Mouse (Mus musculus): ENCODE measurements at regions not wholly inside any gene's neighbourhood (a gene's known extent, or its start where the extent isn't known, plus 50 kb on each side); places are given as distances from the start of the nearest gene placed in this dataset.
A peak's percentile ranks its signal among the peaks of the same experiment; 100 is the strongest.
"Not testable (repeated sequence)": the region's sequence is repeated elsewhere in the genome, so short reads cannot be mapped to it uniquely, and the experiment has no call there.

DNA sequence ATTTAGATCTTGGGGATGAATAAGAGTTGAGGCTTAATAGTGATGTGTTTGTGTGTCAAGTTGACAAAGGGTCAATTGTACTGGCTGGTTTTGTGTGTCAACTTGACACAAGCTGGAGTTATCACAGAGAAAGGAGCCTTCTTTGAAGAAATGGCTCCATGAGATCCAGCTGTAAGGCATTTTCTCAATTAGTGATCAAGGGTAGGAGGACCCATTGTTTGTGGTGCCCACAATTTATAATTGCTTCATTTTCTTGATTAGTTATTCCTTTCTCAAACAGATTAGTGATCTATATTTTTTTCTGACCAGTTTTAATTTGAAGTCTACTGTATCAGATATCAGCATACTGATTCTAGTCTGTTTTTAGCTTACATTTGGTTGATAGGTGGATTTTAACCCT is 313.5 kb upstream of the Nectin3 start:
- ATAC-seq (ENCODE audit: low TSS enrichment) = not testable (repeated sequence)

DNA sequence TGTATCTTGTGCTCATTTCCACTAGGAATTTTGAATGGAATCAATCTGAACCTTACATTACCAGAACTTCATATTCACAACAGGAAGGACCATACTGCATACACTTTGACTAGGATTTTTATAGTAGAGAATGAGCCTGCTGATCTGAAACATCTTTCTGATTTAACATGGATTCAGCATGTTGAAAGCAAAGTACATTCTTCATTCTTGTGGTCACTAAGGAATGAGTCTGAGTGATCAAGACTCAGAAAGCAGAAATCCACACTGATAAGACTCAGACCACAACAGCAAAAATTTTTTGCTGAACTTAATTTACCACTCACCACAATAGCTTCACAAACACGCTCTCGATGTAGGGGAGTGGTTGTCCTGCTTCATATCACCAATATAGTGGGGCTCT is 309.2 kb upstream of the Nectin3 start:
- ATAC-seq (ENCODE audit: low TSS enrichment) = no peak

DNA sequence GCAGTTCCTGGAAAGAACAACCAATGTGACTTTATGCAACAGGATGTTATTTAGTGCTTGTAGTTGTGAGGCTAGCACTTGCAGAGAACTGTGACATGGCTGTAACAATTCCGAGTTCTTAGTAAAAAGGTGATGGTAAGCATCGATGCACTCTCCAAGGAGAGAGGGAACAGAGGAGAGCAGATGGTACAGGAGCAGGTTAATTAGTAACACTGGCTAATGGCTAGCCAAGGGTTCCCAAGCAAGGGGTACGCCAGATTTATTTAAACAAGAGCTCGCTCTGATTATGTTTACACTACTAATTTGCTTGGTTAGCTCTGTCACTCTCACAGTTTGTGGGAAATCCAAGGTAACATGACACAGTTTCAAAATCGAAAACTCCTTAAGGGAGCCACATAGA is 278.0 kb upstream of the Nectin3 start:
- no peak for ATAC-seq (ENCODE audit: low TSS enrichment)

DNA sequence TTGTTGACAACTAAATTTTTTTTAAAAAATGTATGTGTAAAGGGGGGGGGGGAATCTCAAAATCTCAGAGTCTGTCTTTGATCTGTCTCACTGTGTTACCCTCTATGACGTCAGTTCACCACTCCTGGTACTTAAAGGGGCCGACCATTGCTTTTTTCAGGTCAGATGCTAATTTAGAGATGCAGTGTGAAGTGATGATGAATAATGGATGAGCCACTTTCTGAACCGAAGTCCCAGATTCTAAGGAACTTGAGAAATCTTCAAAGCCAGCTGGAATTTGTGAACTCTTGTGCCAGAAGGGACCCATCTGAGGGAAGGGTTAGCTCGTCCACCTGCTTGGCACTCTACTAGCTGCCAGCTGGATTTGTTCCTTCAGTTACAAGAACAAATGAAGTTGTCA is 271.1 kb upstream of the Nectin3 start:
- peak; percentile 84 for ATAC-seq (ENCODE audit: low TSS enrichment)

DNA sequence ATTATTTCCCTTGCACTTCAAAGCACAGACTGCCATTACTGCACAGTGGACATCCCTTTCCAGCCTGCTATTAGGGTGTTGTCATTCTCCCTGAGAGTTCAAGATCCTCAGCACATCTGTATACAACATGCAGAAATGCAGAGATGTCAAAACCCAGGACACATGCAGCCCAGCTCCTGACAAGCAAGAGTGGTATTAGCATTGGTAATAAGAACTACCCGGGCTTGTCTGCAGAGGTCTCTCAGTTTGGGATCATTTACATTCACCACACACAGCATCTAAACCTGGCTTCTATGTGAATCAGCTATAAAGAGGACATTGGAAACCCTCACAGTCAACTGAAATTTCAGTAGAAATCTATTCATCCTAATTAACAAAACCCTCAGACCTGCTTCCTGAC is 270.1 kb upstream of the Nectin3 start:
- no peak for ATAC-seq (ENCODE audit: low TSS enrichment)

GRCm38 (mm10) chr16:46735140-46735539 is 236.8 kb upstream of the Nectin3 start:
- no peak for ATAC-seq (ENCODE audit: low TSS enrichment)

DNA sequence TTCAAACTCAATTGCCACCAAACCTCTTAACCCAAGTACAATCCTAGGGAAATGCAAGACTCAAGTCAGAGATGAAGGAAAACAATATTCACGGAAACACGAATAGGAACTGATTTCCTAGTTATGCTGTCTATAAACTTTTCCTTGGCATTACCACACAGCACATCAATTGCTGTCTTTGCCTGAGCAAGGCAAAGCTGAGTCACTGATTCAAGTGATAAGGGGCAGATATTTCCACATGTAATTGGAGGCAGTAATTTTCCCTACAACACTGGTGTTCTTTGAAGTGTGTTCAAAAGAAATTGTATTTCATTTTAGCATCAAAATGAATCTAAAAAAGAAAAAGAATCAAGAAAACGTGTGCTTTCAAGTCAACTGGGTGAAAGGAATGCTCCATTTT is 230.1 kb upstream of the Nectin3 start:
- ATAC-seq (ENCODE audit: low TSS enrichment) = no peak

GRCm38 (mm10) chr16:46723660-46724059 is 225.3 kb upstream of the Nectin3 start:
- ATAC-seq (ENCODE audit: low TSS enrichment) = no peak

DNA sequence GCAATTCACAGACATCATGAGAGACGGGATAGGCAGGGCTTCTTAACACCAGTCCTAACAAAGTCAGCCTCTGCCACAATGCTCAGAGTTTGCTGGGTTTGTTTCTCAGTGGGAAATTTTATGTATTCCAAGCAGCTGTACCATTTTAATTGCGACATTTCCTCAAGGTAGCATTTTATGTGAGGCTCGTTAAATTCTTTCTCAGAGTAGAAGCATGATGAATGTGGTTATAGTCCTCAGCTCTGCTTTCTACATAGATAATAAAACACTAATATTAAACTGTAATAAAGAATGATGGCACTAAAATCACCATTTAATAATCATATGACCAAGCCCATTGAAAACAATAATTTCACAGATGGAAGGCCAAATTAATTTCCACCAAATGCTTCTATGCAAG is 181.5 kb upstream of the Nectin3 start:
- no peak for ATAC-seq (ENCODE audit: low TSS enrichment)

DNA sequence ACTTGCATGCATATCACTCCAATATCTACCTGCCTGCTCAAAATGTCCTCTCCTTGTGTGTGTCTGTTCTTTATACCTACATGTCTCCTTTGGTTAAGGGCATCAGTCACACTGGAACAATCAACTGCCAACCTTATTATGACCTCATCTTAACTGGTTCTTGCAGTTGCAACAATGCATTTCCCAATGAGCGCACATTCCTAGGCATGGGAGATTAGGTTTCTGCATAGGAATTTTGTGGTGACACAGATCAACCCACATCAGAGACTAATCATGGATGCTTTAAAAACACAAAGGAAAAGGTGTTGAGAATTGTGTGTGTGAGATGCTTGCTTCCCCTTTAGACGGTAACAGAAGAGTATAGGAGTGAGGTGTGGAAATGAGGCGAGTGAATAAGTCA is 171.3 kb upstream of the Nectin3 start:
- no peak for ATAC-seq (ENCODE audit: low TSS enrichment)

DNA sequence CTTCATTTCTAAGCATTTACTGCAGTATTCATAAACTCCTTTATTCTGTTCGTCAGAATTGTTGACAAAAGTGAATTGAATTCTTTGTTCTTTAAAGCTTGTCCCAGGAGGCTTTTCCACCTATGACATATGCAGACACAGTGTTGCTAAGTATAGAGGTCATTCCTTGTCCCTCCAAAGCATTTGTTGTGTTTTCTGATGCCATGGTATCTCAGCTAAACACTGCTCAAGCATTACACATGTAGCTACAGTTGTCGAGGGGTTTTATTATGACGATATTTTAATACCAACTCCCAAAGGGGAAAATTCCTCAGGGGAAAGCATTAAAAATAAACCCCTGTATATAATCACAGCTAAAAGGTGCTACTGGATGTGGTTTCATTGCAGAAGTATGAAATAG is 167.2 kb upstream of the Nectin3 start:
- no peak for ATAC-seq (ENCODE audit: low TSS enrichment)

GRCm38 (mm10) chr16:46663008-46663407 is 164.7 kb upstream of the Nectin3 start:
- no peak for ATAC-seq (ENCODE audit: low TSS enrichment)

- ATAC-seq (ENCODE audit: low TSS enrichment) = no peak
Observed at GRCm38 (mm10) chr16:46655041-46655440, 156.7 kb upstream of the Nectin3 start.

DNA sequence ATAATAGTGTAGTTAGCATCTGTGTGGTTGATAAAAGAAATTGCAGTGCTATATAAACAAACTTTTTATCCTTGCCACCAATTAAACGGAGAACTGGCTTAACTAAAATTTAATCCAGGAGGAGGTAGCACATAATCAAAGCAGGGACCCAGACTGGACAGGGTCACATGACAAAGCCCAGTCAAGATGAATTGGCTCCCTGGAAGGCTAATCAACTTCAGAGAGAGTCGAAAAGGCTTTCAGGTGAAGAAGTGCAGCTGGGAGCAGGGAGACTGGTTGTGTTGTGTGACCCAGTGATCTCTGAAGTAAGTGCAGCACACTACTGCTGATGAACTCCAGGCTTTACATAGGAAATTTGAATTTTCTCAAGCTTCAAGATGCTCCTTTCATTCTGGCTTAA is 127.5 kb upstream of the Nectin3 start:
- ATAC-seq (ENCODE audit: low TSS enrichment) = no peak

GRCm38 (mm10) chr16:46623246-46623645 is 124.9 kb upstream of the Nectin3 start:
- ATAC-seq (ENCODE audit: low TSS enrichment) = no peak

- ATAC-seq (ENCODE audit: low TSS enrichment) = no peak
Observed at GRCm38 (mm10) chr16:46619871-46620270, 121.5 kb upstream of the Nectin3 start.

GRCm38 (mm10) chr16:46617544-46618335 is 119.4 kb upstream of the Nectin3 start:
- peak; percentile 73 for ATAC-seq (ENCODE audit: low TSS enrichment)

DNA sequence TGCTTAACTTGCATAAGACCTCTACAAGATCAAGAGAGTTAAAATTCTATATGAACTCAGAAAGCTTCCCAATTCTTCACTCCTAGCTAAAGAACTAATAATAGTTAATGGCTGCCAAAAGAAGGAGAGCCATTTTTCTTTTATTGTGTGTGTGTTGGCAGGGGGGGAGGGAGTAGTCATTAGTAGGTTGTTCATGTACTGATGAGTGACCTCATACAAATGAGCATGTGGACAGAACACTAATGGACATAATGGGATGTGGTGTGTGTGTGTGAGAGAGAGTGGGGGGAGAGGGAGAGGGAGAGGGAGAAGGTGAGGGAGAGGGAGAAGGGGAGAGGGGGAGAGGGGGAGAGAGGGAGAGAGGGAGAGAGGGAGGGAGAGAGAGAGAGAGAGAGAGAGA is 118.3 kb upstream of the Nectin3 start:
- ATAC-seq (ENCODE audit: low TSS enrichment) = no peak

DNA sequence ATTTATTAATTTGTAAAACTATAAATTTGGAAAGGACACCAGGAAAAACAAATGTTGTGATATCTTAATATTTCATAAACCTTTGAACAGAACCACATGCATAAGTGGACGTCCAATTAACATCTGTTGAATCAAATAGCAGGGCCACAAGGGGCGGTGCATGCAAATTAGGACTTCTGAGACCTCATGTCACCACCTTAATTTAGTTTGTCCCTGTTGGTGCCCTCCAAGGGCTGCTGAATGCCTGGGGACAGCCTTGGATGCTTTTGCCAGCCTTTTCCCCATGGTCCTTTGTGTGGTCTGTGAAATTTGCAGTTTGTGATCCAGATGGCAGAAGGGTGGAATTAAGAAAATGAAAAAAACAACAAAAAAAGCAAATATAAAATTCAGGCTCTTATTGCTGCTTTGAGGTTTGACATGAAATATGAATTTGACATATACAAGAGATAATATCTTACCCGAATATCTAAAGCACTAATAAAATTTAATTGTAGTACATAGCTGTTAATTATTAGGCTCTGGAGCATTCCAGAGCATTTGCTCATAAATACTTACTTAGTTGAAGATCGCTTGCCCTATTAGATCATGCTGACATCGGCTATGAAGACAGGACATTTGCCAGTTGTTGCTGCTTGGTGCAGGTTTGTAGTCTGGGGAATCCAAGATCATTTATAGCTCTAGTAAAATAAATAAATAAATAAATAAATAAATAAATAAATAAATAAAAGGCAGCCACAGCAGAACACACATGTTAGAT is 114.9 kb upstream of the Nectin3 start:
- ATAC-seq (ENCODE audit: low TSS enrichment) = no peak

- ATAC-seq (ENCODE audit: low TSS enrichment) = no peak
Observed at GRCm38 (mm10) chr16:46605879-46606203, 107.5 kb upstream of the Nectin3 start.

DNA sequence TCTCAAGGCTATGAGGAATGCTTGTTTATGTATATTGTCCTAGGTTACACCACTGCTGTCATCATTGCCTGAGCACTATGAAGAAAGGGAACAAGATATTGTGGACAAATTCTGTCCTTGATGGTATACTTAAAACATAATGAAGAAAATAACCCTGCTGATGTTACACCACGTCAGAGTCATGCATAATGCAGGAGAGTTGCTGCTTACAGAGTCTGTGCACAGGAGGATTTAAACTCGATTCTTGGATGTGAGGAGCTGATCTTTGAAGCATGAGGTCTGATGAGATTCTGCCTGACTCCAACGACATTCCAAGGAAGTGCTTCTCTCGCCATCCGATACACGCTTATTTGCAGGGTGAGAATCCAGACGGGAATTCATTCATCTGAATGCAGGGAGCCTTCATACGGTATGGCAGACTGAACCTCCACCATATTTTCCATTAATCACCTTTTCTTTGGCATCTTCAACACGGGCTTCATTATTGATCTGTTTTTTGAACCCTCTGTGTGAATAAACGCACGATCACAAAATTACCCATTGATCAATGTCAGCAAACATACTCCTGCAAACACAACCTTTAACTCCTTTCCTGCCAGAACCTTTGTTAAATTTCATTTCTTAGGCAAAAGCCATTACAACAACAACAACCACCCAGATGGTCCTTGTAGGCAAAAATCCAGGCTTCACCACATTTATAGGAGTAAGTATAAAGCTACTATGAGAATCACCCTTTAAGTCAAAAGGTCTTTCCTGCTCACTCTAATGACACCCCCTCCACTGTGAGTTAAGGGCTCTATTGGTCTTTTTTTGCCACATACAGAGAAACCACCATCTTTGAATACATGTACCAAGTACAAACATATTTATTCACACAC is 106.9 kb upstream of the Nectin3 start:
- ATAC-seq (ENCODE audit: low TSS enrichment) = no peak

DNA sequence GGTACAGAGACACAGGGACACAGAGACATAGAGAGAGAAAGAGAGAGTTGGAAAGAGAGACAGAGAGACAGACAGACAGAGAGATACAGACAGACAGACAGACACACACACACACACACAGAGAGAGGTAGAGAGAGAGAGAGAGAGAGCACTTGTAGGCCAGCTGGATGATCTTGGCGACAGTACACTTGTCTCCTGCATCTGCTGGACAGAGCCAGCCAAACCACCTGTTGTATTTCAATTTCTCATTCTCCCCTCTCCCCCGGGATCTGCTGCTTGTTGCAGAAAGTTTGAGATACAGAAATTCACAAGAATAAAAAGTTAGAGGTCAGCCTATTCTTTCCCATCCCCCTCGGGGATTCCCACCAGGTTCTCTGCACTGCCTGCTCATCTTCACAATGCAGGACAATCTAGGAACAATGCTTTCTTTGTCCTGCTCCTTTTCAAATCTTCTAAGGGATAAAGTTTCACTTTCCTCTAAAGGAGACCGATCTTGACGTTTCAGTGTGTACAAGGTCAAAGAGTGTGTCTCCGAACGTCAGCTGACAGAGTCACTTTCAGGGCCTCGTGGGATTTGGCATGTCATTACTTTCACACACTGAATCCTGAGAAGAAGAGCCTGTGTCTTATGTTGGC is 94.4 kb upstream of the Nectin3 start:
- ATAC-seq (ENCODE audit: low TSS enrichment) = no peak

All from frontal cortex, adult (tissue).